Mouse (Mus musculus): ENCODE results near the gene Bcl11b.

- no peak for TF ChIP-seq CTCF (IDR thresholded peaks at IDR 0.05; ENCODE audit: extremely low read depth, insufficient read depth, low read length)
- no peak for TF ChIP-seq POLR2A (IDR thresholded peaks at IDR 0.05; ENCODE audit: extremely low read depth, insufficient read depth, low read length)
Observed at GRCm38 (mm10) chr12:107888646-107889045, 114.8 kb downstream of the Bcl11b start.
